Mouse (Mus musculus): ENCODE results near the gene Alg1.

GRCm38 (mm10) chr16:5202681-5203080 lies 30.7 kb upstream of the Alg1 start:
- TF ChIP-seq CTCF (IDR thresholded peaks at IDR 0.05; ENCODE audit: low read depth, low read length) (peak; percentile 73), EP300 (IDR thresholded peaks at IDR 0.05; ENCODE audit: insufficient read depth, low read depth, low read length) (no peak), POLR2A (IDR thresholded peaks at IDR 0.05; ENCODE audit: insufficient read depth, low read length) (no peak)
